Mouse (Mus musculus): ENCODE data around the gene Itpk1. TPM values are rescaled to one million over a fixed set of nuclear protein-coding genes. Genes with fewer than 3 reads are reported as not detected.
"Not testable (repeated sequence)": the region's sequence is repeated elsewhere in the genome, so short reads cannot be mapped to it uniquely, and the experiment has no call there.

Gene Itpk1
- polyA plus RNA-seq, 1 experiment from 2014 or later: 5.5 TPM

GRCm38 (mm10) chr12:102631690-102632089, 73.0 kb downstream of the Itpk1 start:
- no peaks in the 10 kb centered on the region; the same call in none of the 2 replicates for H3K4me1 ChIP-seq (ENCODE audit: control insufficient read depth, low read depth, low read length)
- no peak overlapping the region for H3K9ac ChIP-seq (ENCODE audit: low read depth, low read length)
- no peak overlapping the region for H3K27ac ChIP-seq (ENCODE audit: low read length)
- no peaks in the 10 kb centered on the region for H3K27me3 ChIP-seq (ENCODE audit: control insufficient read depth, insufficient read depth, low read depth, low read length)
- 42% methylated on average over 8 of the region's 8 CpGs for whole genome bisulfite sequencing (ENCODE audit: insufficient replicate concordance)
- no peak for ATAC-seq (ENCODE audit: low read depth)
- H3K36me3 ChIP-seq (ENCODE audit: control insufficient read depth, insufficient read depth): no peaks in the 10 kb centered on the region
- no peaks in the 10 kb centered on the region for H3K9me3 ChIP-seq (replicated peaks; ENCODE audit: control insufficient read depth, low read length)
- H3K4me2 ChIP-seq (ENCODE audit: low read depth, low read length): no peak overlapping the region
- H3K4me3 ChIP-seq (ENCODE audit: low read depth, low read length): no peak overlapping the region

- not testable (repeated sequence) for H3K4me1 ChIP-seq (ENCODE audit: control insufficient read depth, low read depth, low read length); H3K4me3 ChIP-seq (ENCODE audit: low read depth, low read length); H3K27ac ChIP-seq (ENCODE audit: low read length); H3K27me3 ChIP-seq (ENCODE audit: control insufficient read depth, insufficient read depth, low read depth, low read length); H3K36me3 ChIP-seq (ENCODE audit: control insufficient read depth, insufficient read depth); H3K9ac ChIP-seq (ENCODE audit: low read depth, low read length); H3K4me2 ChIP-seq (ENCODE audit: low read depth, low read length); H3K9me3 ChIP-seq (replicated peaks; ENCODE audit: control insufficient read depth, low read length); ATAC-seq (ENCODE audit: low read depth)
- WGBS (ENCODE audit: insufficient replicate concordance): 78% methylated on average over 9 of the region's 9 CpGs
Observed at GRCm38 (mm10) chr12:102630471-102630870, 74.3 kb downstream of the Itpk1 start.

- ATAC-seq (ENCODE audit: low read depth): no peak
- 43% methylated on average over 9 of the region's 9 CpGs for WGBS (ENCODE audit: insufficient replicate concordance)
- H3K36me3 ChIP-seq (ENCODE audit: control insufficient read depth, insufficient read depth): no peaks in the 10 kb centered on the region
Observed at GRCm38 (mm10) chr12:102628221-102628620, 76.5 kb downstream of the Itpk1 start.

GRCm38 (mm10) chr12:102627545-102627944, 77.2 kb downstream of the Itpk1 start:
- Histone ChIP-seq H3K27ac (ENCODE audit: low read length) (no peak overlapping the region), H3K9me3 (replicated peaks; ENCODE audit: control insufficient read depth, low read length) (no peaks in the 10 kb centered on the region), H3K27me3 (ENCODE audit: control insufficient read depth, insufficient read depth, low read depth, low read length) (no peaks in the 10 kb centered on the region), H3K4me2 (ENCODE audit: low read depth, low read length) (no peak overlapping the region), H3K4me3 (ENCODE audit: low read depth, low read length) (no peak overlapping the region), H3K36me3 (ENCODE audit: control insufficient read depth, insufficient read depth) (no peaks in the 10 kb centered on the region), H3K4me1 (ENCODE audit: control insufficient read depth, low read depth, low read length) (peaks cover 3% of the 10 kb centered on the region), H3K9ac (ENCODE audit: low read depth, low read length) (no peak overlapping the region)
- no peak for ATAC-seq (ENCODE audit: low read depth)
- WGBS (ENCODE audit: insufficient replicate concordance): 37% methylated on average over 5 of the region's 5 CpGs

More at GRCm38 (mm10) chr12:102628221-102628620, 76.5 kb downstream of the Itpk1 start:
- no peak overlapping the region for H3K27ac ChIP-seq (ENCODE audit: low read length)
- H3K9ac ChIP-seq (ENCODE audit: low read depth, low read length): no peak overlapping the region
- H3K9me3 ChIP-seq (replicated peaks; ENCODE audit: control insufficient read depth, low read length): no peaks in the 10 kb centered on the region
- H3K4me1 ChIP-seq (ENCODE audit: control insufficient read depth, low read depth, low read length): peaks cover 3% of the 10 kb centered on the region
- no peak overlapping the region for H3K4me3 ChIP-seq (ENCODE audit: low read depth, low read length)
- no peaks in the 10 kb centered on the region for H3K27me3 ChIP-seq (ENCODE audit: control insufficient read depth, insufficient read depth, low read depth, low read length)
- H3K4me2 ChIP-seq (ENCODE audit: low read depth, low read length): no peak overlapping the region

- no peak overlapping the region for H3K9ac ChIP-seq (ENCODE audit: low read depth, low read length)
- no peak overlapping the region for H3K4me2 ChIP-seq (ENCODE audit: low read depth, low read length)
- 68% methylated on average over 7 of the region's 7 CpGs for whole genome bisulfite sequencing (ENCODE audit: insufficient replicate concordance)
- no peak for ATAC-seq (ENCODE audit: low read depth)
- no peaks in the 10 kb centered on the region; the same call in 1 of the 2 replicates for H3K36me3 ChIP-seq (ENCODE audit: control insufficient read depth, insufficient read depth)
- no peak overlapping the region for H3K27ac ChIP-seq (ENCODE audit: low read length)
- H3K27me3 ChIP-seq (ENCODE audit: control insufficient read depth, insufficient read depth, low read depth, low read length): no peaks in the 10 kb centered on the region
- H3K9me3 ChIP-seq (replicated peaks; ENCODE audit: control insufficient read depth, low read length): no peaks in the 10 kb centered on the region
- peaks cover 3% of the 10 kb centered on the region for H3K4me1 ChIP-seq (ENCODE audit: control insufficient read depth, low read depth, low read length)
- no peak overlapping the region for H3K4me3 ChIP-seq (ENCODE audit: low read depth, low read length)
Observed at GRCm38 (mm10) chr12:102626841-102627240, 77.9 kb downstream of the Itpk1 start.

DNA sequence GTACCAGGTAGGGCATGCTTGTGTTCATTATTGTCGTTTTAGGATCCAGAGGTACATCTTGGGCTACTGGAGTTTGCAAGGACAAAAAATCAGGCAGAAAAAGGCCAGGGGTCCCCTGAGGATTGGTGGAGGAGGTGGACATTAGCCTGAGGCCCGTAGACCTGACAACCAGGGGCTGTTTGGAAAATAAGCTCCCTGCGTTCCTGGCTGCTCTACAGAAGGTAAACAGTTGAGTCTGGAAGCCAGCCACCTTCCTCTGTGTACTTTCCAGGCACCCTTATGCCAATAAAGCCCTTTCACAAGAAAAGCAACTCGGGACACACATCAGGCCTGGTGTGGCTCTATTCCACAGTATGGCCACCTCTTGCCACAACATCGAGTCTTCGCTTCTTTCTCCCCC, 79.0 kb downstream of the Itpk1 start:
- H3K27me3 ChIP-seq (ENCODE audit: control insufficient read depth, insufficient read depth, low read depth, low read length): no peaks in the 10 kb centered on the region
- peak overlapping the region; percentile 43; the same call in 1 of the 2 replicates for H3K27ac ChIP-seq (ENCODE audit: low read length)
- H3K4me1 ChIP-seq (ENCODE audit: control insufficient read depth, low read depth, low read length): peaks cover 3% of the 10 kb centered on the region
- H3K9ac ChIP-seq (ENCODE audit: low read depth, low read length): no peak overlapping the region
- no peaks in the 10 kb centered on the region for H3K9me3 ChIP-seq (replicated peaks; ENCODE audit: control insufficient read depth, low read length)
- no peak overlapping the region for H3K4me3 ChIP-seq (ENCODE audit: low read depth, low read length)
- no peak overlapping the region for H3K4me2 ChIP-seq (ENCODE audit: low read depth, low read length)
- no peaks in the 10 kb centered on the region; the same call in 1 of the 2 replicates for H3K36me3 ChIP-seq (ENCODE audit: control insufficient read depth, insufficient read depth)
- 52% methylated on average over 6 of the region's 6 CpGs for WGBS (ENCODE audit: insufficient replicate concordance)
- ATAC-seq (ENCODE audit: low read depth): peak; percentile 69

- no peak for ATAC-seq (ENCODE audit: low read depth)
- H3K4me2 ChIP-seq (ENCODE audit: low read depth, low read length): no peak overlapping the region
- H3K9ac ChIP-seq (ENCODE audit: low read depth, low read length): no peak overlapping the region
- H3K27me3 ChIP-seq (ENCODE audit: control insufficient read depth, insufficient read depth, low read depth, low read length): no peaks in the 10 kb centered on the region
- WGBS (ENCODE audit: insufficient replicate concordance): 52% methylated on average over 5 of the region's 5 CpGs
- no peak overlapping the region for H3K27ac ChIP-seq (ENCODE audit: low read length)
- H3K4me3 ChIP-seq (ENCODE audit: low read depth, low read length): no peak overlapping the region
- H3K9me3 ChIP-seq (replicated peaks; ENCODE audit: control insufficient read depth, low read length): no peaks in the 10 kb centered on the region
- peaks cover 3% of the 10 kb centered on the region for H3K4me1 ChIP-seq (ENCODE audit: control insufficient read depth, low read depth, low read length)
- H3K36me3 ChIP-seq (ENCODE audit: control insufficient read depth, insufficient read depth): no peaks in the 10 kb centered on the region; the same call in 1 of the 2 replicates
Observed at GRCm38 (mm10) chr12:102625118-102625517, 79.6 kb downstream of the Itpk1 start.

GRCm38 (mm10) chr12:102623827-102624226, 80.9 kb downstream of the Itpk1 start:
- Histone ChIP-seq H3K4me3 (ENCODE audit: low read depth, low read length) (no peak overlapping the region), H3K4me2 (ENCODE audit: low read depth, low read length) (no peak overlapping the region), H3K9ac (ENCODE audit: low read depth, low read length) (no peak overlapping the region), H3K9me3 (replicated peaks; ENCODE audit: control insufficient read depth, low read length) (no peaks in the 10 kb centered on the region), H3K4me1 (ENCODE audit: control insufficient read depth, low read depth, low read length) (peaks cover 16% of the 10 kb centered on the region), H3K36me3 (ENCODE audit: control insufficient read depth, insufficient read depth) (no peaks in the 10 kb centered on the region; the same call in 1 of the 2 replicates), H3K27me3 (ENCODE audit: control insufficient read depth, insufficient read depth, low read depth, low read length) (no peaks in the 10 kb centered on the region), H3K27ac (ENCODE audit: low read length) (no peak overlapping the region)
- WGBS (ENCODE audit: insufficient replicate concordance): 73% methylated on average over 9 of the region's 9 CpGs
- ATAC-seq (ENCODE audit: low read depth): no peak

DNA sequence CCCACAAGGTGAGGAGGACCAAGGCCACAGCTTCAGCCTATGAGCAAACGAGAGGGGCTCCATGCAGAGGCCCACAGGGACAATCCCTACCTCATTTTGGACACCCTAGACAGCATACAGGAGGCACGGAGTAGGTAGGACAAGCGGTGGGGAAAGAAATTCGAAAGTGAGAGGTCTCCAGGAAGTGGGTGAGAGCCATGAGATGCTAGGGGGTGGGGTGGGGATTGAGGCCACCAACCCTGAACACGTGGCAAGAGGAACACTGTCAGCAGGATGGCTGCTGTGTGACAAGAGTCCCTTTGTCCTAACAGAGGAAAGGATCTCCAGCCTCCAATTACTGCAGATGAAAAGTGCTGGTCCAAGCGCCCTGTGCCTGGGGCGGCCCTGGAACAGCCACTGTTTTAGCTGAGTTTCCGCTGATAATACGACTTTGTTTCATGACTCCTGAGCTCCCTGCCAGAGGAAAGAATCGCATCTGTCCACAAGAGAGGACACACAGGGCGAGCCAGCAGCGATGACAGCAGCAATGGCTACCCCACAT, 82.4 kb downstream of the Itpk1 start:
- WGBS (ENCODE audit: insufficient replicate concordance): 61% methylated on average over 12 of the region's 12 CpGs
- no peaks in the 10 kb centered on the region for H3K27me3 ChIP-seq (ENCODE audit: control insufficient read depth, insufficient read depth, low read depth, low read length)
- H3K4me3 ChIP-seq (ENCODE audit: low read depth, low read length): no peak overlapping the region
- no peak overlapping the region for H3K9ac ChIP-seq (ENCODE audit: low read depth, low read length)
- no peak for ATAC-seq (ENCODE audit: low read depth)
- peaks cover 19% of the 10 kb centered on the region for H3K4me1 ChIP-seq (ENCODE audit: control insufficient read depth, low read depth, low read length)
- H3K9me3 ChIP-seq (replicated peaks; ENCODE audit: control insufficient read depth, low read length): no peaks in the 10 kb centered on the region
- H3K4me2 ChIP-seq (ENCODE audit: low read depth, low read length): no peak overlapping the region
- no peaks in the 10 kb centered on the region; the same call in 1 of the 2 replicates for H3K36me3 ChIP-seq (ENCODE audit: control insufficient read depth, insufficient read depth)
- H3K27ac ChIP-seq (ENCODE audit: low read length): no peak overlapping the region
